Mouse (Mus musculus) midbrain, embryonic 13.5 days (tissue): Measurements from ENCODE around the gene Ndufa4l2. TPM values are rescaled to one million over a fixed set of nuclear protein-coding genes. Genes with fewer than 3 reads are reported as not detected.

Source experiments
- ATAC-seq: fragments of 200-750 bp; cut with Nextera tagmentation; 2 replicates; pipeline ENCODE4 v1.8.0; 2017; ENCODE audit warnings: mild to moderate bottlenecking, moderate TSS enrichment, moderate library complexity
- H3K27ac ChIP-seq: fragments of 300-500 bp; sonication (generic); 2 replicates; pipeline ENCODE4 v1.5.1; 2015; ENCODE audit warnings: inconsistent platforms, mild to moderate bottlenecking, moderate library complexity
- H3K27me3 ChIP-seq: fragments of 300-500 bp; sonication (generic); 2 replicates; pipeline ENCODE4 v1.6.1; 2015; ENCODE audit warnings: mild to moderate bottlenecking, inconsistent platforms
- H3K36me3 ChIP-seq: fragments of 300-500 bp; sonication (generic); 2 replicates; pipeline ENCODE4 v1.6.1; 2015; ENCODE audit warnings: mild to moderate bottlenecking, inconsistent platforms
- H3K4me1 ChIP-seq: fragments of 300-500 bp; sonication (generic); replicated peaks from 2 replicates; pipeline ENCODE4 v1.6.1; 2015; ENCODE audit warnings: inconsistent platforms
- H3K4me2 ChIP-seq: fragments of 300-500 bp; sonication (generic); replicated peaks from 2 replicates; pipeline ENCODE4 v1.6.1; 2015; ENCODE audit warnings: moderate library complexity, mild to moderate bottlenecking, inconsistent platforms
- H3K4me3 ChIP-seq: fragments of 300-500 bp; sonication (generic); replicated peaks from 2 replicates; pipeline ENCODE4 v1.5.1; 2015; ENCODE audit warnings: mild to moderate bottlenecking, inconsistent platforms
- H3K9ac ChIP-seq: fragments of 300-500 bp; sonication (generic); replicated peaks from 2 replicates; pipeline ENCODE4 v1.6.1; 2015; ENCODE audit warnings: mild to moderate bottlenecking, inconsistent platforms
- H3K9me3 ChIP-seq: fragments of 300-500 bp; sonication (generic); 2 replicates; pipeline ENCODE4 v1.6.1; 2016; ENCODE audit warnings: mild to moderate bottlenecking, inconsistent platforms
- WGBS: fragments of 180-500 bp; shearing (Covaris S2); methylation state at CpG from one replicate; pipeline ENCODE4 v1.1.7; 2015; 5-methylcytosine and 5-hydroxymethylcytosine counted together
- polyA plus RNA-seq: library from polyadenylated mRNA; unstranded; fragments of >200 nt; fragmentation: Nextera tagmentation; extraction: Ambion mirVana; gene quantifications from 2 replicates; pipeline ENCODE4 v1.2.1, GENCODE M21; 2015

The Ndufa4l2 gene
- polyA plus RNA-seq, 1 experiment from 2014 or later: 11.5 TPM

GRCm38 (mm10) chr10:127534036-127534928, 19.5 kb downstream of the Ndufa4l2 start, which contains the start of gene Nxph4:
TSS of gene Nxph4 (minus strand) at chr10:127534559.
- H3K27me3 ChIP-seq: peaks cover 70% of the 10 kb centered on the region
- H3K4me2 ChIP-seq: peak within 1 kb of the TSS; percentile 78
- H3K27ac ChIP-seq: peak within 1 kb of the TSS; percentile 74
- no peak for ATAC-seq
- peaks cover 11% of the 10 kb centered on the region for H3K36me3 ChIP-seq
- H3K4me1 ChIP-seq: peaks cover 79% of the 10 kb centered on the region
- peak within 1 kb of the TSS; percentile 80 for H3K9ac ChIP-seq
- peak within 1 kb of the TSS; percentile 58 for H3K4me3 ChIP-seq
- WGBS: 1% methylated on average over 60 of the region's 78 CpGs
- H3K9me3 ChIP-seq: no peaks in the 10 kb centered on the region

GRCm38 (mm10) chr10:127534929-127535384, 20.2 kb downstream of the Ndufa4l2 start:
- H3K9ac ChIP-seq: peak overlapping the region; percentile 80
- H3K36me3 ChIP-seq: peaks cover 18% of the 10 kb centered on the region
- peak overlapping the region; percentile 74 for H3K27ac ChIP-seq
- WGBS: 1% methylated on average over 23 of the region's 30 CpGs
- peaks cover 63% of the 10 kb centered on the region for H3K27me3 ChIP-seq
- peak overlapping the region; percentile 58 for H3K4me3 ChIP-seq
- peaks cover 72% of the 10 kb centered on the region for H3K4me1 ChIP-seq
- ATAC-seq: 0 out of 2 replicates have a peak, but pooled peaks have one; percentile 7
- no peaks in the 10 kb centered on the region for H3K9me3 ChIP-seq
- H3K4me2 ChIP-seq: peak overlapping the region; percentile 78

GRCm38 (mm10) chr10:127536586-127537314, 22.0 kb downstream of the Ndufa4l2 start:
- Histone ChIP-seq H3K4me1 (peaks cover 54% of the 10 kb centered on the region), H3K4me2 (peak overlapping the region; percentile 13), H3K27ac (peak overlapping the region; percentile 74), H3K9me3 (no peaks in the 10 kb centered on the region), H3K36me3 (peaks cover 36% of the 10 kb centered on the region), H3K27me3 (peaks cover 45% of the 10 kb centered on the region), H3K4me3 (no peak overlapping the region), H3K9ac (no peak overlapping the region)
- ATAC-seq: peak; percentile 59
- 6% methylated on average over 8 of the region's 8 CpGs for WGBS

- Histone ChIP-seq H3K4me1 (peaks cover 56% of the 10 kb centered on the region), H3K27ac (peak overlapping the region; percentile 67; the same call in 1 of the 2 replicates), H3K4me3 (no peak overlapping the region), H3K4me2 (no peak overlapping the region), H3K9me3 (no peaks in the 10 kb centered on the region), H3K36me3 (peaks cover 49% of the 10 kb centered on the region), H3K27me3 (peaks cover 33% of the 10 kb centered on the region), H3K9ac (no peak overlapping the region)
- 22% methylated on average over 7 of the region's 7 CpGs for WGBS
- ATAC-seq: peak; percentile 57
Observed at GRCm38 (mm10) chr10:127537854-127538583, 23.3 kb downstream of the Ndufa4l2 start.

GRCm38 (mm10) chr10:127541510-127541909, 26.7 kb downstream of the Ndufa4l2 start:
- Histone ChIP-seq H3K9ac (no peak overlapping the region), H3K27ac (no peak overlapping the region; the same call in 1 of the 2 replicates), H3K4me3 (no peak overlapping the region), H3K9me3 (no peaks in the 10 kb centered on the region), H3K27me3 (no peaks in the 10 kb centered on the region), H3K4me2 (no peak overlapping the region), H3K4me1 (peaks cover 21% of the 10 kb centered on the region), H3K36me3 (peaks cover 83% of the 10 kb centered on the region)
- no peak for ATAC-seq
- WGBS: 97% methylated on average over 8 of the region's 8 CpGs

GRCm38 (mm10) chr10:127542084-127542483, 27.3 kb downstream of the Ndufa4l2 start:
- Histone ChIP-seq H3K4me2 (no peak overlapping the region), H3K9me3 (no peaks in the 10 kb centered on the region), H3K4me3 (no peak overlapping the region), H3K9ac (no peak overlapping the region; the same call in 1 of the 2 replicates), H3K27ac (peak overlapping the region; percentile 54), H3K27me3 (no peaks in the 10 kb centered on the region), H3K36me3 (peaks cover 89% of the 10 kb centered on the region), H3K4me1 (peaks cover 16% of the 10 kb centered on the region)
- 66% methylated on average over 13 of the region's 13 CpGs for WGBS
- ATAC-seq: no peak

GRCm38 (mm10) chr10:127542720-127543119, 28.0 kb downstream of the Ndufa4l2 start:
- H3K36me3 ChIP-seq: peaks cover 95% of the 10 kb centered on the region
- H3K27ac ChIP-seq: peak overlapping the region; percentile 54
- H3K27me3 ChIP-seq: no peaks in the 10 kb centered on the region
- H3K4me1 ChIP-seq: peaks cover 10% of the 10 kb centered on the region
- 35% methylated on average over 6 of the region's 6 CpGs for WGBS
- H3K9ac ChIP-seq: no peak overlapping the region
- no peak for ATAC-seq
- H3K4me3 ChIP-seq: no peak overlapping the region
- H3K4me2 ChIP-seq: no peak overlapping the region
- no peaks in the 10 kb centered on the region for H3K9me3 ChIP-seq

GRCm38 (mm10) chr10:127543916-127544315, 29.1 kb downstream of the Ndufa4l2 start:
- peaks cover 9% of the 10 kb centered on the region; the same call in 1 of the 2 replicates for H3K4me1 ChIP-seq
- no peaks in the 10 kb centered on the region for H3K27me3 ChIP-seq
- H3K36me3 ChIP-seq: peaks cover 99% of the 10 kb centered on the region
- H3K27ac ChIP-seq: no peak overlapping the region
- no peaks in the 10 kb centered on the region for H3K9me3 ChIP-seq
- ATAC-seq: no peak
- no peak overlapping the region for H3K9ac ChIP-seq
- 81% methylated on average over 3 of the region's 3 CpGs for WGBS
- H3K4me3 ChIP-seq: no peak overlapping the region
- H3K4me2 ChIP-seq: no peak overlapping the region

- H3K27ac ChIP-seq: no peak overlapping the region
- H3K36me3 ChIP-seq: peaks cover 99% of the 10 kb centered on the region
- H3K4me3 ChIP-seq: no peak overlapping the region
- H3K4me1 ChIP-seq: peaks cover 9% of the 10 kb centered on the region; the same call in 1 of the 2 replicates
- H3K4me2 ChIP-seq: no peak overlapping the region
- WGBS: 95% methylated on average over 20 of the region's 20 CpGs
- no peaks in the 10 kb centered on the region for H3K9me3 ChIP-seq
- no peak overlapping the region for H3K9ac ChIP-seq
- no peak for ATAC-seq
- H3K27me3 ChIP-seq: no peaks in the 10 kb centered on the region
Observed at GRCm38 (mm10) chr10:127544375-127544774, 29.6 kb downstream of the Ndufa4l2 start.

- Histone ChIP-seq H3K4me2 (no peak overlapping the region), H3K27ac (no peak overlapping the region), H3K9ac (no peak overlapping the region), H3K27me3 (no peaks in the 10 kb centered on the region), H3K9me3 (no peaks in the 10 kb centered on the region), H3K4me3 (no peak overlapping the region), H3K4me1 (peaks cover 9% of the 10 kb centered on the region; the same call in 1 of the 2 replicates), H3K36me3 (peaks cover 99% of the 10 kb centered on the region)
- WGBS: 93% methylated on average over 7 of the region's 7 CpGs
- no peak for ATAC-seq
Observed at GRCm38 (mm10) chr10:127546505-127546904, 31.7 kb downstream of the Ndufa4l2 start.

- 95% methylated on average over 15 of the region's 15 CpGs for WGBS
- H3K27ac ChIP-seq: no peak overlapping the region
Observed at GRCm38 (mm10) chr10:127548236-127548635, 33.5 kb downstream of the Ndufa4l2 start.

More at GRCm38 (mm10) chr10:127548236-127548635, 33.5 kb downstream of the Ndufa4l2 start:
- Histone ChIP-seq H3K4me3 (no peak overlapping the region), H3K9me3 (no peaks in the 10 kb centered on the region), H3K27me3 (no peaks in the 10 kb centered on the region), H3K4me2 (no peak overlapping the region), H3K36me3 (peaks cover 99% of the 10 kb centered on the region), H3K9ac (no peak overlapping the region), H3K4me1 (no peaks in the 10 kb centered on the region)
- no peak for ATAC-seq
